Mouse (Mus musculus): ENCODE results near the gene Spsb1. TPM values are rescaled to one million over a fixed set of nuclear protein-coding genes. Genes with fewer than 3 reads are reported as not detected.

Spsb1 gene
- polyA plus RNA-seq, 3 experiments from 2014 or later: 1.7 to 8.9 (median 7.9) TPM

DNA sequence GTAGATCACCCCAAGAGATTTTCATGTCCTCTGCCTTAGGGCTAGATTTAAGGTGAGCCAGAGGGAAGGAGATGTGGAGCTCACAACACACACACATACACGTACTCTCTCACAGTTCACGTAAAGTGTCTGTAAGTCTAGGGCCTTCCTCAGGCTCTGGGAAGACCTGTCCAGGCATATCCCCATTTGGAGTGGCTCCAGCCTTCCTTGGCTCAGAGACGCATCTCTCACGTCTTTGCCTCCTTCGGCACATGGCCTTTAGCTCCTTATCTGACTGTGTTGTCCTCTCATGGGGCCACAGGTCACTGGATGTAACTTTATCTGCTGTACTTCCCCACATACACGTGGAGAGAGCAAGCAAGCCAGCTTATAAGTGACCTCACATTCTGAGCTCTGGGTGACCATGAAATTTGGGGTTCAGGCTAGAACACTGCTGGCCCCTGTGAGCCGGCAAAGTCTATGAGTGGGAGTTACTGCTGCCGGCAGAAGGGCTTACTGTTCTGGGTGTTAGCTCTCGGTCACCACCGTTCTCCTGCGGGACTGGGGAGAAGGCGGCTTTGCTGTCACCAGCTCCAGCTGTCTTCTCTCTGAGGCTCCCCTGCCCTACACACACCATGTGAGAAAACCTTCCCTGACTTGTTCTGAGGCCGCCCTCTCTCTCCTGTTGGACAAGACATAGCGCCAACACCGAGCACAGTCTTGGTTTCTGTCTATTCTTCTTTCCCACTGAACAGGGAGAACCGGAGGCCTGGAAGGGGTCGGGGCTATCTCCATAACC is 72.5 kb downstream of the Spsb1 start:
- ATAC-seq: no peak

DNA sequence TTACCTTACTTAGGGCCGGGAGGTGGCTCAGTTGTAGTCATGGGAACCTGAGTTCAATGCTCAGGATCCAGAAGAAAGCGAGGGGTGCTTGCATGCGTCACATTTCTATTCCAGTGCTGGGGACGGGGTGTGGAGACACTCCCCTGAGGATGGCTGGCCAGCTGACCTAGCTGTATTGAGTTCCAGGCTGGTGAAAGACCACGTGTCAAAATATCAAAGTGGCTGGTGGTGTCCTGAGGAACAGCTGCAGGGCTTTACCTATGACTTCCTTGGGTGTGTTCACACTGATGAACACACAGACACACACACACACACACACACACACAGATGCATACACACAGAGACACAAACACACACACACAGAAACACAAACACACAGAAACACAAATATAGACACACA is 73.9 kb downstream of the Spsb1 start:
- ATAC-seq: no peak

DNA sequence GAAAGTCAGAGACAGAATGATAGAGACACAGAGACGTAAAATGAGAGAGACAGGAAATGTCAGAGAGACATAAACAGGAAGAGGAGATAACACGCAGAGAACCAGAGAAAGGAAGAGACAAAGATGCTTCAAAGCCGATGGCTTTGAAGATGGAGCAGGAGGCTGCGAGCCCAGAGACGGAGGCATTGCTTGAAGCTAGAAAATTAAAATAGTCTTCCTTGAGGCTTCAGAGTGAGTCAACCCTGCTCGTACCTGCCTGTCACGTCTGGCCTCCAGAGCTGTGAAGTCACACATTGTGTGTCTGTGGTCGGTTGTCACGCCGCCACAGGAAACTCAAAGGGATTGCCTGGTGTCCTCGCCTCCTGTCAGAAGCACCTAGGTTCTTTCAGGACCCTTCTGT is 74.9 kb downstream of the Spsb1 start:
- ATAC-seq: peak; percentile 93

DNA sequence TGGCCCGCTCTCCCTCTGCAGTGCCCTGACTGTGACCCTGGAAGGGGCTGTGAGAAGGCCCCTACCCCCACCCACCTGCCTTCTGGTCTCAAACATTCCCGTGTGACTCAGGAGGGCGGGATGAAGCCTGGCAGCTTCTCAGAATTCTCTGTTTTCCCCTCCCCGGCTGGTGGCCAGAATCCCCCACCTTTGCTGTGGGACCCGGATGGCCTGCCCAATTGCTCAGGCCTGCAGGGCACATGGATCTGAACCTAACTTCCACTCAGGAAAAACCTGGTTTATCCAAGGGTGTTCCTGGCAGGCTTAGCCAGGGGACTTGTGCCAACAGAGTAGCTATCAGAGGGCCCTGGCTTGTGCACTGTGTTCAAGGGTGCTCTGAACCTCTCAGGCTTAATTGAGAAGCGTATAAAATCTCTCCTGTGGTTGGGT is 76.8 kb downstream of the Spsb1 start:
- no peak for ATAC-seq

DNA sequence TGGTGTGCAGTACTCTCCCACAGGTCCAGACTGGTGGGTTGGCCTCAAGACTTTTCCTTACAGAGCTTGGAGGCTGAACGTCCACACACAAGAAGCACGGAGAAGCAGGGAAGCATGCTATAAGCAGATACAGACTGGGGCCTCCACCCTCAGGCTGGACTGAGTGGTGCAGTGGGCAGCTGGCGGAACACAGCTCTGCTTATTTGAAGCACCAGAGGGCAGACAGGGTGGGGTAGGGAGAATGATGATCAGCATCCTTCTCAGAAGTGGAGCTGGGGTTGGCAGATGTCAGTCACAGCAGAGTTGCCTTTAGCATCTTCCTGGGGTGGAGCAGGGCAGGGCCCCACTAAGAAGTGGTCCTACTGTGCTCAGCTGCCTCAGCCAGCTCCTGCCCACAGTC is 77.6 kb downstream of the Spsb1 start:
- no peak for ATAC-seq

DNA sequence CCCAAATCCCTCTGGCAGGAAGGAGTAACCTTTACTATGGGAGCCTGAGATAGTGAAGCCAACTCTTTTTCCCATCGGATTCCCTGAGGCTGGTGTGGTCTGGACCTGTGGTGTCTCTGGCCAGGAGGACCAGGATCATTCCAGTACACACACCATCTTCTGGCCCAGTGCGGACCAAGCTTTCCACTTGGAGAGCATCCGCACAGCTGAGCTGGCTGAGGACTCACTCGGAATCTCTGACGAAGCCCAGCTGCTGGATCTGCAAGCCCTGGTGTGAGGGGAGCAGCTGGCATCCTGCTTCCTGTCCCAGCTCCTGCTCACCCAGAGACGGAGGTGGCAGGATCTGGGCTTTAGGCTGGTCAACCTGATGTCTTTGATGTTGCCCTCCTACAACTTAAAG is 78.1 kb downstream of the Spsb1 start:
- ATAC-seq: no peak

DNA sequence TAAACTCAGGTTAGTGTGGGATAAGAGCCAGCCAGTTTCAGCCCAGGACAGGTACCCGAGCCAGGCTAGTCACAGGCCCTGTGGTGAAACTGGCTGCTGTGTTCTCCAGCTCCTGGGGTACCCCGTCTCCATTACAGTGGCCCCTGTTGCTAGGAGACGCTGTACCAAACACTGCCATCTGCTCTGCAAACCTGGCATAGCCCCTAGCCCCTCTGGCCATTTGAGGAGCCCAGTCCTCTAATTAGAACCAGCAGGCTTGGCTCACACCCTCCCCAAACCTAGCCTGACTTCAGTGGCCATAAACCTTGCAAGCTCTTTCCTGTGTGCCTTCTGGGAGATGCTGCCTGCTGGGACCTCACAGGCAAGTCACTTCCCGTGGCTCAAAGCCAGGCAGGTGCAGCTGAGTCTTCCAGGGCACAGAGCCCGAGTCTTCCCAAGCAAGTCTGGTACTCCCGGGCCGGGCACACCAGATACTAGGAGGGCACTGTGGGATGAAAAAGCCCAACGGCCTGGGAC is 78.8 kb downstream of the Spsb1 start:
- no peak for ATAC-seq

DNA sequence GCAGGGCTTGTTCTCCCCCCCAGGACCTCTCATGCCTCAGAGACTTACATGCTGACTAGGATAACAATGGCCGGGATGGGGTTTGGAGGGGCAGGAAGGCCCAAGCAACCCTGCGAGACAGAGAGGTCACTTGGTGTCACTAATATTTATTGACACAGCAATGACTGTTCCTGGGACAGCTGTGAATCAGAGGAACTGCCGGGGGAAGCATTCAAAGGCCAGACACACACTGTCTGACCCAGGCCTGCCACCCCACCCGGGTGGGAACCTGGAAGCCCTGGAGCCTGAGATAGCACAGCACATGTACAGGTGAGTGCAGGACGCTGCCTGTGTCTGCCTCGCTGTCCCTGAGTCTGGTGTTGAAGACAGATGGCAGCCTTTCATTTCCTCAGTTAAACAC is 79.5 kb downstream of the Spsb1 start:
- ATAC-seq: no peak

DNA sequence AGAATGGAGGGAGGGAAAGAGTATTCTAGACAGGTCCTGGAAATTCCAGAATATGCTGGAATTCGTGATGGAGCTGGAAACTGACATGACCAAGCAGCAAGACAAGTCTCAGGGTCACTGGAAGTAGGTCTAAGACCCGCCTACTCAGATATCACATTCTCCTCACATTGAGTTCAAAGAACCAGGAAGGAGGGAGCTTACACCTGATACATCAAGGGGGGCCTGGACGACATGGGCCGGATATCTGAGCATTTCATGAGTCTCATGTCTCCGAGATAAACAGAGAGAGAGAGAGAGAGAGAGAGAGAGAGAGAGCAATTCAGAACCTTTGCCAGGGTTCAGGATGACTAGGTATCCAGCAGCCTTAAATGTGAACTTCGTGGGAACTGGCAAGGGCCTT is 82.6 kb downstream of the Spsb1 start:
- ATAC-seq: no peak

DNA sequence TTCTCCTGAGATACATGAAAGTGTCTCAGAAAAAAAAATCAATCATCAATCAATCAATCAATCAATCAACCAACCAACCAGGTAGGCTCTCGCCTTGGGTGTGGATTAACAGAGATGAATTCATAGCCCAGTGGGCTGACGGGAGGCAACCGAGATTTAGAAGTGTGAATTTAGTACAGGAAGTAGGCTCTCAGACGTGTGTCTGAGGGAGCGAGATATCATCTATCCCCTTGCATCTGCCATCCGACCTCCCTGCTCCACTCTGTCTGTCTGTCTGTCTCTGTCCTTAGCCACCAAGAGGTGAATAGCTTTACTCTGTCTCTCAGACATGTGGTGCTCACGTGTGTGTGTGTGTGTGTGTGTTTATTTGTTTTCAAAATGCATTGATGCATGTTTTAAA is 83.3 kb downstream of the Spsb1 start:
- ATAC-seq: peak; percentile 90

DNA sequence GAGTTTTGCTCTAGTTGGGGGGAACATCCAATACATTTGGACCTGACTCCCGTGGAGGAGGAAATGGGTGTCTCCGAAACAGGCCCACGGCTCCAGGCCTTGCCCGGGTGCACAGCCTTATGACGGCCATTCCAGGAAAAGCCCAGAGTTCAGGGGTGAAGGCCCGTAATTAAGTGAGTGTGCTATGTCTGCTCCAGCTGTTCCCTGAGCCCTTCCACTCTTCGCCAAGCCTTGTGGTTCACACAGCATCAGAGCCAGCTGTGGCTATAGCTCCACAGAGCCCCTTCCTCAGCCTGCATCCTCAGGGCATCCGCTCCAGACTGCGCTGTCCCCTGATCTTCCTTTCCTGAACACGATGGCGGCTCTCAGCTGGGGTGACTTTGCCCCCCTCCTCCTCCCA is 83.8 kb downstream of the Spsb1 start:
- no peak for ATAC-seq

DNA sequence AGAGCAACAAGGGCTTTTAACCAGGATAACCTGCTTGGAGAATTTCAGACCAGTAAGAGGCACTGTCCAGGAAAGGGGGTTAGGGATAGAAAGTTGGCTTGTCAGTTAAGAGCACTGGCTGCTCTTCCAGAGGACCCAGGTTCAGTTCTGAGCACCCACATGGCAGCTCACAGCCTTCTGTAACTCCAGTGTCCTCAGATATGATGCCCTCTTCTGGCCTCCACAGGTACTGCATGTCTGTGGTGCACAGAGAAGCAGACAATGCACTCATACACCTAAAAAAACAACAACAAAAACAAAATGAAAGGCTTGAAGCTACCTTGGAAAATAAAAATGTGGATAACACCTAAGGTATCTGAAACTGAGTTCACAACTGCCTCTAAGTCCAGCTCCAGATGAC is 84.4 kb downstream of the Spsb1 start:
- ATAC-seq: no peak

DNA sequence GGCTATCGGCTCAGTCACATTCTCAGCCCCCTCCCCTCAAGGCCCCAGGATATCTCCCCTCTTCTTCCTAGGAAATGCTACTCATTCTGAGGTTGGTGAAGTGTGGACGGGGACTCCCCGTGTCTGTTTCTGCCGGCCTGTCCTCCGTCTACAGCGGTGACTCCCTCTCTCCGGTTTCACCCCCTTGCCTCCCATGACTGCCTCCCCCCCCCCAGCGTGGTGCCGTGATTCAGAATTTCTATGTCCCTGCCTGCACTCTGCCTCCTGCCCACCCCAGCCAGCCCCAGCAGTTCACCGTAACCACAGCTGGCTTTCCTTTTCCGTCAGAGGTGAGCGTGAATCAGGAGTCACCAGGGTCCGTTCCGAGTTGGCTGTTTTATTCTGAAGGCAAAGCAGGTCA is 86.1 kb downstream of the Spsb1 start:
- ATAC-seq: no peak

DNA sequence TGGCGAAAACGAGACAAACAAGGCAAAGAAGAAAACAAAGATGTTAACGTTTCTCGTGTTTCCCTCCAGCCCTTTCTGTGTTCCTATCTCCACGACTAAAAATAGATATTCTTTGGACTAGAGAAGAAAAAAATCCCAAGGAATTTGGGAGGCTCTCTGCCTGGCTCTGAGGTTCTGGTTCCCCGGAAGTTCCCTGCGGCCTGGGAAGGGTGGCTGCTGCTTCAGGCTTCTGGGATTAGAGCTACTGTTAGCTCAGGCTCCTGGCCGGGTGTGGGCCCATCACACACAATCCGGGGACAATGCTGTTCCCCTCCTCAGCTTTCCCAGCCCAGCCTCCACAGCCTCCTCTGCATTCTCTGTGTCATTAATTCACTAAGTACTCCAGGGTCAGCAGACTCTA is 86.8 kb downstream of the Spsb1 start:
- ATAC-seq: no peak

DNA sequence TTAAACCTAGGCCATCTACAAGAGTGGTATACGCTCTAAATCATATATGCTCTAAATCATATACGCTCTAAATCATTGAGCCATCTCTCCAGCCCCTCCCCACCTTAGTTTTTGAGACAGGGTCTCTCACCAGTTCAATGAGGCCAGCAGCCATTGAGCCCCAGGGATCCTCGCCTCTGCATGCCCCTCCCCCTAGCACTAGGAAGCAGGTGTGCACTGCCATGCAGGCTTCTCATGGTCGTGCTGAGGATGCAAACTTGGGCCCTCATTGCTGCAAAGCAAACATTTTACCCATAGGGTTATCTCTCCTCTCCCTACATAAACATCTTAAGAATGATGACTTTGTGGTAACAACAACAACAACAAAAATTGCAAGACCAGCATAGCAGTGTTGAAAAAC is 87.5 kb downstream of the Spsb1 start:
- no peak for ATAC-seq

DNA sequence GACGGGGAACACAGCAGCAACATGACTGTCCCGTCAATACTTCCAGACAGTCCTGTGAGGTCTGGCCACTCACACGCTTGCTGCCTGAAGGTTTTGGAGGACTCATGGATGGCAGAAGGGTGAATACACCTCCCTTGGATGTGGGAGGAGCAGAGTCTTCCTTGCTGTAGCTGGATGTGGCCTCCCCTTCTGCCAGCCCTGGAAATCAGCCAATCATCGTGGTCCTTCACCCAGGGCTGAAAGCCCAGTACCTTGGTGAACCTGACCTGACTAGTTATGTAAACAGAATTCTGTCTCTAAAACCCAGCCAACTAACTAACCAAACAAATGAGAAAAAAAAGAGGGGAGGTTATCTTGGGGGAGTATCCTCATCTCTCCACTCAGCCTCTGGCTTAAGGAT is 90.4 kb downstream of the Spsb1 start:
- ATAC-seq: no peak

DNA sequence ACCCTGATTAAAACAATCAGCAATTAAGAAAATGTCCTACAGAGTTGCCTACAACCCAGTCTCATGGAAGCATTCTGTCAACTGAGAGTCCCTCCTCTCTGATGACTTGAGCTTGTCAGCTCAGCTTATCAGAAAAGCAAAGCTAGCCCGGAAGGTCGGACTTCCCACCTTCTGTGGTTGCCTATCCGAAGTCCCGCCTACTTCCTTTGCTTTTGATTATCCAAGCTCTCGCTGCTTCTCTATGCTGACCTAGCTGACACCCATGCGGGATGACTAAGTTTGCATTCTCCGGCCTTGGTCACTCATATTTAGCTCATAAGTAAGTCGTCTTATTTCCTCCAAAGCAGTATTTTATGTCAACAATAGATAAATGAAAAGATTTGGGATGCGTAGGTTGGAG is 91.3 kb downstream of the Spsb1 start:
- peak; percentile 48 for ATAC-seq

DNA sequence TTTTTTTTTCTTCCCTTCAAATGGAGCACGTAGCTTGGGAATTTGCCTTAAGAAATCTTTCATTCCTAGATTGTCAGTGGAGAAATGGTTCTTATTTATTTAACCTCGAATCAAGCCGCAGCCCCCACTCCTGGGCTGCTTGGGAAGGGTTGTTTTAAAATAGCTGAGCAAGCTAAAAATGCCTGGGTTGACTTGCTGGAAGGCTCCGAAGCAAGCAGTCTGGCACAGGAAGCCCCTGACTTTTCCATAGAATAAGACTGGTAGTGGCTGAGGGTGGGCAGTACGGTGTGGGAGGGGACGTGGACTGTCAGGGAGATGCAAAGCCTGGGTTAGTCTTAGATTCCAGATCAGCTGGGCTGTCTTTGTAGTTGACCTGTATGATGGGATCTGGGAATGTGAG is 94.5 kb downstream of the Spsb1 start:
- no peak for ATAC-seq

DNA sequence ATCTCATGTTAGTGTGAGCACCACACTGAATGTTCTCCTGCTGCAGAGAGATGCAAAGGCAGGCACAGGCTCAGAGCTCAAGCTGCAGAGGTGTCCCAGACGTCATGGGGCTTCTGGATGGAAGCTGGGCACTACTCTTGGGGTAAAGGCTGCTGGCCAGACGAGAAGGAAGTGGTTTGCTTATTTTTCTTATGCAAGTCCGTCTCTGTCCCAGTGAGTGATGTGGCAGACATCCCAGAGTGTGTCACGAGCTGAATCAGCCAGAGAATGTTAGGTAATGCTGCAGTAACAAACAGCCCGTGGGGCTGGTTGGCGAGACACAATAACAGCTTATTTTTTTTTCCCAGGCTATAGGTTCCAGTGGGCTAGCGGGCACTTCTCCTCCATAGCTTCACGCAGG is 96.3 kb downstream of the Spsb1 start:
- no peak for ATAC-seq

DNA sequence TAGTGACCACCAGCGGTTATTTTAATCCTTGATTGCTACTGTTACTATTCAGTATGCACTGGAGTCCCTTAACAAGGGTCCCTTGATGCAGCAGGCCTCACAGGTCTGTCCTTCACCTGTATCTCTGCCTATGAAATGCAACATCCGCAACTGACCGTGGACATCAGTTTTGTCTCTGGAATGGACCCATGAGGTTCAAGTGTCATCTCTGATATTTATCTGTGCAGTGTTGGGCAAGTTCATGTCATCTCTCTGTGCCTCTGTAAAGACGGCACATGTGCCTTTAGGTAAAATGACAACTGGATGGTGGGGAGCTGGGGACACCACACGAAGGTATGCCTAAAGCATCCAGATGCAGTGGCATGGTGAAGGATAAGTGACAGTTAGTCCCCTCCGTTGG is 96.7 kb downstream of the Spsb1 start:
- no peak for ATAC-seq

DNA sequence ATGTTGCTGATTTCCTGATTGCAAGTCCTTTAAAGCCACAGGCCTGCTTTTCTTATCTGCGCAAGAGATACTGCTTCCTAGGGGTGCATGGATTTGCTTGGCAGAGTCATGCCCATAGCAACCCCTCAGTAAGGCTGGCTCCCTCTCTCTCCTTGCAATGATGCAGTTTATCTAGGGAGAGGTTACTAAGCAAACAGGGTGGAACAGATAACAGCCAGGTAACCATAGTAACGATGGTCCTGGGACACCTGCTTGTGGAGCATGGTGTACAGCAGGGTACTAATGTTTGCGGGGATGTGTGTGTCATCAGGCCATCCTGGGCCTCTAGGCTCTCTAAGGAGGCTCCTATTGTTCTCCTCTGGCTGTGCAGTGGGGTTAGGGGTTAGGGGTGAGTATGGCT is 97.2 kb downstream of the Spsb1 start:
- ATAC-seq: no peak

DNA sequence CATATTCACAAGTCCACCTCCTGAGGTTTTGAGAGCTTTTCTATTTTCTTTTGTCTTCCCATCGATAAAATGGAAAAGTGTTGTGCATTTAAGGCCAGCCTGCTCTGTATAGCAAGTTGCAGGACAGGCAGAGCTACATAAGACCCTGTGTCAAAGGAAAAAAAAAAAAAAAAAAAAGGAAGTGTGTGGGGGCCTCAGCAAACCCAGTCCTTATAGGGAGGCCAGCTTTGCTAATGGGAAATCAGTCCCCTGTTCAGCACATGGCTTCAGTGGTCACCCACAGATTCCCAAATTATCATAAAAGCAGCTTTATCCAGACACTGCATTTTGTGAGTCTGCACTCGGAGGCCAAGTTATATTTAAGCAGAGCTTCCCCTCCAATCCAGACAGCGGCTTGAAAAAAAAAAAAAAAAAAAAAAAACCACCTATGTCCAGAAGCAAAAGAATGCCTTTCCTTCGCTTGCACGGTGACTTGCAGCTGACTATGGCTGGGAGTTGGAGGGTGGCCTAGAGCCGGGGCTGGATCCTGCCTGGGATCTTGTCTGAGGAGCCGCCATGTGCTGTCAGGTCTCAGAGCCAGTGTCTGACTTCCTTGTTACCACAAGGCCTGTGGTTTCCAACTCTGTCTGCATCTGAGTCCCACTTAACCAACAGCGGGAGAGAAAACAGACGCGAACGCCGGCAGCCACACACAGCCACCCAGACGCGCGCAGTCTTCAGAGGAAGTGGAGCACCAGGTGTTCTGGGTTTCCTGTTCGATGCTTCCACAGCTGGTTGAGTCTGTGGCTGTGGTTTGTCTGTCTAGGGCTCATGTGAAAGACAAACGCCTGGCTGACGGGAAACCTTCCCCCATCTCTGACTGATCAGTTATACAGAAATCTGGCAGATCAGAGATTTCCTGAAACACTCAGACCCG is 98.7 kb downstream of the Spsb1 start:
- ATAC-seq: peak; percentile 88

DNA sequence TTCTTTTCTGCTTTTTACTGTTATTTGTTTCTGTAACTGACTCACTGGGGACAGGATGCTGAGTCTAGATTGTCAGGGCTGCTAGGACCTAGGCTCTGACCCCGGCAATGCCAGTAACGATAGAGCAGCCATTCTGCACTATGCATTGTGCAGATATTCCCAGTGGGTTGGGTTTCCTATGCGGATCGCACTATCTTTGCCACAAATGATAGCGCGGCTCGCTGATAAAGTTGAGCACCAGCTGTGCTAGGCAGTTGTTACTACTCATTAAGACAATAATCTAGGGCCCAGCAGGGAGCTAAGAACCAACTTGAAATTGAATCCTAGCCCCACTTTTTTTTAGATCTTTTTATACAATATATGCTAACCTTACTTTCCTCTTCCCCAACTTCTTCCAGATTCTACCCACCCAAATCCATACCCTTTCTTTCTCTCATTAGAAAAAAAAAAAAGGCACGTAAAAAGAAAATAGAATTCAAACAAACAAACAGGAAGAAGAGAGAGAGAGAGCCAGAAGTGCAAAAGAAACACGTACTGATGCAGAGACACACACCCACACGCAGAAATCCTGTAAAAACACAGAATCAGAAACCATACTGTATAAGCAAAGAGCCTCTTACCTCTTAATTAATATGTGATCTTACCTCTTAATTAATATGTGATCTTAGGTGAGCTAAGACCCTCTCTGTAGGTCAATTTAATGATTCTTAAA is 99.5 kb downstream of the Spsb1 start:
- ATAC-seq: no peak
